Mouse (Mus musculus) left cerebral cortex, postnatal 10 days (tissue): Measurements from ENCODE around the gene Pdlim3. TPM values are rescaled to one million over a fixed set of nuclear protein-coding genes. Genes with fewer than 3 reads are reported as not detected.

Experiments
- DNase-seq, 2 experiments: peaks; one replicate each; pipeline ENCODE4 v3.0.0; 2021 to 2022; ENCODE audit warnings: low spot score in 2 of 2, mixed read lengths in 1 of 2; ENCODE audit errors: extremely low spot score in 1 of 2
- intact Hi-C: fragments of 180-260 bp; cut with DNase I; formaldehyde crosslinking; loops from one replicate; pipeline ENCODE4 v1.15.1; 2025
- total RNA-seq, 2 experiments: library from RNA; stranded (reverse); gene quantifications; 2 replicates each; pipeline ENCODE4 v1.2.3; 2021

The Pdlim3 gene
- total RNA-seq, 2 experiments from 2014 or later, result 1.1 to 1.5 TPM

DNA sequence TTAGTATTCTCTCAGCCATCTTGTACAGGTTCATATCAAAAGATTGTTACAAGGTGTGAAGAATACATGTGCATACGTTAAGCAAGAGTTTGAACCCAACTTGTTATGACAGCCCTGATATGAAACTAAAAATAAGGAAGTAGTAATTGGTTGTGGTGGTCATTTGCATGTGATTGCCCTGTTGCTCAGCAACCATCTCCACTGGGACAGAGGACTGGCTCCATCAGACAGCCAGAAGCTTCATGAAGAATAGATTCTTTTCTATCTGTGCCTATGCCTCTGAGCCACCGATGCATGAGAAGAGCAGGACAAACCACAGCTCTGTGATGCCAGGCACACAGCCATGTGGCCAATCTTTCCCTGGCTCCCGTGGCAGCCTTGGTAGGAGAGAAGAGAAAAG lies 14.5 kb downstream of the Pdlim3 start:
- intact Hi-C loops, result no loop called here
- DNase-seq, result no peak

DNA sequence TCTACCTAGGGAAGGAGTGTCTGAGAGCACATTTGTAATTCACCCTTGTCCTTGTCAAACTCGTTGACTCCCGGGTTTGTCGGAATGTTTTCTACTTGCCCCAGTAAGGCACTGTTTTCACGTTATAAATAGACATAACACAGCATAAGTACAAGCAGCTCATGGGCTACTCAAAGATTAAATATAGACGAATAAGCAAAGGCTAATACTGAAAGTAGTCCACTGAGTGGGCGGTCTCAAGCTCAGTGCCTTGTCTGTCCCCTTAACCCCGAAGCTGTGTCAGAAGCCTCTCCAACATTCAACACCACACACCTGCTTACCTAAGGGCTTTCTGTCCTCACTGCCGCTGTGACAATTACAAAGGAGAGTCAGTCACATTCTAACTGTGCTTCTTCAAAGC lies 16.4 kb downstream of the Pdlim3 start:
- intact Hi-C loops, result no loop called here
- DNase-seq, result no peak

GRCm38 (mm10) chr8:45903659-45904058 lies 18.4 kb downstream of the Pdlim3 start:
- no peak for DNase-seq
- intact Hi-C loops, result no loop called here

DNA sequence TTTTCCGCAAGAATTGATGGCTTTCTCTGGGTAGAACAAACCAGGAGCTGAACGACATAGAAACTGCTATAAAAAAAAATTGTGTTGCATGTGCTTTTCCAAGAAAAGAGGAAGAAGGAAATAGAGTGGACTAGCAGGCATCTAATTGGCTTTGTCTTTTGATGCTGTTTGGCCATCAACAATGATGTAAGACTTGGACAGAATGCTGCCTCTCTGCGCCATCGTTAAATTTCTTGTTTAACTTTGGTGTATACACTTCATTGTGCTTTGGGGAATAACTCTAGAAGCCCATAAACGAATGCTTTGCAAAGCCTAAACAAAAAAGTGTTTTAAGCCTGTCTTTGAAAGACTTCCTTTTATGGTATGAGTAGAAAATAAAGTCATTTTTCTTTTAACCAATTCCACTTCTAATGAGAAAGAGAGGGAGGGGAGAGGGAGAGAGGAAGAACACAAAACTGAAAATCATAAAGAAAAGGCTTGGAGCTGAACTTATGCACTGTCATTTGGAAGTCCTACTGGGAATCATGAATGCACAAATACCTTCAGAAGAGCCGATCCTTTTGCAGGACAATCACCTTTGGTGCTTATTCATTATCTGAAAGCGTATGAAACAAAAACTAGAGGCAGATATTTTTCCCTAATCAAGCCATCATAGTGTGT lies 20.5 kb downstream of the Pdlim3 start:
- intact Hi-C loops, result no loop called here
- DNase-seq, result no peak

DNA sequence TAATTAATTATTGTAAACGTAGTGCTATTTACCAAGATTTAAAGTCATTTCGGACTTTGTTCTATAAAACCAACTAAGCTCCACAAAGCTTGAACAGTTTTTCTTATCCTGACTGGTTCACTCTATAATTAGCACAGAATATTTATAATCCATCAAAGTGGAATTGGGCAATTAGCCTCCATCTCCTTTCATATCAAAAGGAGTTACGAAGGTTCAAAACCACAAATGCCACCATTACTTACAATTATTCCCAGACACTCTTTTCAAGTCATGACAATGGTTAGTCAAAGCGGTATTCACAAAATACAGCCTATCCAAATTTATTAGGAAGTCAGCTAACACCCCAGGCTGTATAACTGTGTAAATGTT lies 21.0 kb downstream of the Pdlim3 start:
- intact Hi-C loops, result no loop called here
- no peak for DNase-seq

DNA sequence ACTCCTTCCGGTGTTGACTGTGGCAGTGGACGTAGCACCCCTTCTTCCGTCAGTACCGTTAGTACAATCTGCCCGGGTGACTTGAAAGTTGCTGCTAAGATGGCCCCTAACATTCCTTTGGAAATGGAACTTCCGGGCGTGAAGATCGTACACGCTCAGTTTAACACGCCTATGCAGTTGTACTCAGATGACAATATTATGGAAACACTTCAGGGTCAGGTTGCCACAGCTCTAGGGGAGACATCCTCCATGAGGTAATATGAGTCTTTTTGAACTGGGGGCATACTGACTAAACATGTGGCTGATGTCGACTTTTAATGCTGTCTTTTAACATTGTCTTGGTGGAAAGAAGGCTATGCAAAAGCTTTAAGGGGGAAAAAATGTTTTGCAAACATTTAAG lies 28.4 kb downstream of the Pdlim3 start:
- no peak for DNase-seq
- intact Hi-C loops, result no loop called here

DNA sequence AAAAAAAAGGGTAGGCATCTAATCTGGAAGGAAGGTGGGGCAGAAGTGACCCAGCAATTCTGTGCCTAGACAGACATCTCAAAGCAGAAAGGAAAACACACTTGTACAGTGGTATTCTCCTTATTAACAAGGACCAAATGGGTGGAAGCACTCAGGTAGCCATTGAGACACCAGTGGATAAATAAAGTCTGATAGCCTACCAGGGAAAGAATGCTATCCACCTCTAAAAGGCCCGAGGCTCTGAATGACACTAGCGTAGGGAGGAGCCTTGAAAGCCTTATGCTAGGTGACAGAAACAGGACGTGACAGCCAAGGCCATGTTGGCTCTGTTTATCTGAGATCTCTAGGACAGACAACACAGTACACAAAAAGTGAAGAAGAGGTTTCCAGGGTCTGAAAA lies 31.2 kb downstream of the Pdlim3 start:
- DNase-seq, result no peak
- intact Hi-C loops, result no loop called here

- intact Hi-C loops, result no loop called here
- peak in 1 of 2 experiments; percentile 25 for DNase-seq
These were observed 31.9 kb downstream of the Pdlim3 start for GRCm38 (mm10) chr8:45917040-45917679.

DNA sequence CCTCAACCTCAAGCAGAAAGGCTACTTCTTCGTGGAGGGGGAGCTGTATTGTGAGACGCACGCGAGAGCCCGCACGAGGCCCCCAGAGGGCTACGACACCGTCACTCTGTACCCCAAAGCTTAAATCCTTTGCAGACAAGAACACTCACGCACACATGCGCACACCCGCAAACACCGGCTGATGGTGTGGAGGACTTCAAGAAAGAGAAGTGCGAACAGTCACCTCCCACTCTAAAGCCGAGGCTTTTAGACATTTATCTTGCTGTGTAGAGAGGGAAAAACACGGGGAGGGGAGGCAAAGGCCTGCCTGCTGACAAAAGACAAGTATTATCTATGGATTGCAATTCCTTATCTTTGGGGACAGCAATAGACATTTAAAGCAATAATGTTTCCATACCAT lies 33.6 kb downstream of the Pdlim3 start:
- intact Hi-C loops, result no loop called here
- no peak for DNase-seq

- intact Hi-C loops, result no loop called here
- no peak for DNase-seq
These were observed 35.1 kb downstream of the Pdlim3 start for GRCm38 (mm10) chr8:45920392-45920791.

DNA sequence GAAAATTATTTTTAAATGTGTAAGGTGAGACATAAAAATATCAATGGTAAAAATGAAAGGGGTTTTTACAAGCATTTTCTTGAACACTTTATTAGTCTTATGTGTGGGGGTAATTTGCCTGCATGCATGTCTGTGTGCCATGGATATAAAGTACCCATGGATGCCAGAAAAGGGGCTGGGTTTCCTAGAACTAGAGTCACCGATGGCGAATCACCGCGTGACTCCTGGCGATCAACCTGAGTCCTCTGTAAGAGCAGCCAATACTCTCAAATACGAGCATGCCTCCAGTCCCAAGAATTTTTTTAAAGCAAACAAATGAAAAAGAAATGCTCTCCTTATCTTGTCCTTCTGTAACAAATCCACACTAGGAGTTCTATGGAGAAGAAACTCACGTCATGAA lies 36.9 kb downstream of the Pdlim3 start:
- DNase-seq, result no peak
- intact Hi-C loops, result no loop called here

- peak; percentile 91 to 96 for DNase-seq
- intact Hi-C loops, result loop anchor here (1.0 to 5.0 kb wide), 3 partner anchors 117 to 497 kb away; no protein-coding TSS in a partner anchor
These were observed 49.3 kb downstream of the Pdlim3 start, which contains the start of gene Ccdc110 for GRCm38 (mm10) chr8:45934582-45935014. Gene Ccdc110 (plus strand): TSS chr8:45934619.

DNA sequence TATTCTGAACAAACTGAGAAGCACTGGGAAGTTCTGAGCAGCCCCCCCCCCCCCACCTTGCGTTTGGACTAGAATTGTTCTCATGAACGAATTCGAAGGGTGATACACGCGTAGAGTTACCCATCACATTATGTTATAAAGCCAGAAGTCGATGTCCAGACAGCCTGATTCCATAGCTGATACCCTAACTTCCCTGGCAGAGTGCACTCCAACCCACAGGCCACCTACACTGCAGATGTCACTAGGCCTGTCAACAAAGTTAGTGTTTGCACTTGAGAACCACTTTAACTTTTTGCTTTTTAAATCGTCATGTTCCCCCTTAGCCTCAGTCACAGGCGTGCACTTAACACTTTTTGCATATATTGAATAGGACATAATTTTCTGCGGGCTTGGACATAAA lies 51.7 kb downstream of the Pdlim3 start:
- DNase-seq, result no peak
- intact Hi-C loops, result loop anchor here (5.0 kb wide), 1 partner anchor 500 kb away; no protein-coding TSS in a partner anchor

GRCm38 (mm10) chr8:45946283-45946682 lies 61.0 kb downstream of the Pdlim3 start:
- intact Hi-C loops, result no loop called here
- no peak for DNase-seq

DNA sequence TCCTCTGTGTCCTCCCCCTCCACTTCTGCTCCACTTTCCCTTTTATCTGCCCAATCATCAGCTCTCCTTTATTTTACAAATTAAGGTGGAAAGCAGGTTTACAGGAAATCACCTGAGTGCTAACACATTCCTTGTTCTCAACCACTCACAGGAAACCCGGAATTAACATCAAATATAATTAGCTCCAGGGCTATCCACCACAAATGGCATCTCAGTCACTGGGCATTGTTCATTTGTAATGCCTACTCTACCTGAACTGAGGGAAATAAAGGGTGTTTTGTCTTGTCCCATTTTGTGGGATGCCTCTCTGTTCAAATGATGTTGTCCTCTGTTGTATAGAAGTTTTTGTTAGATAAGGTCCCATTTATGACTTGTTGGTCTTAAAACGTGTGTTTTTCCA lies 65.4 kb downstream of the Pdlim3 start:
- intact Hi-C loops, result no loop called here
- no peak for DNase-seq

Other genes starting within 250 kb of the Pdlim3 start
- 1 to 10 TPM; 1.8 to 2.1 TPM for gene Ccdc110, start 49.2 kb downstream of the Pdlim3 start, total RNA-seq
- gene 1700029J07Rik, start 89.8 kb downstream of the Pdlim3 start, total RNA-seq, result 1 to 10 TPM; 2.9 to 3.2 TPM
- 10 to 100 TPM; 52.6 to 53.3 TPM for gene Ufsp2, start 90.1 kb downstream of the Pdlim3 start, total RNA-seq
- under 1 TPM; 0.36 to 0.61 TPM for gene Lrp2bp, start 113.8 kb downstream of the Pdlim3 start, total RNA-seq
- gene Ankrd37, start 120.2 kb downstream of the Pdlim3 start, total RNA-seq, result 1 to 10 TPM; 6.3 to 8.1 TPM